Mouse (Mus musculus) forebrain, embryonic 12.5 days (tissue): ENCODE results near the gene Fam161a. TPM values are rescaled to one million over a fixed set of nuclear protein-coding genes. Genes with fewer than 3 reads are reported as not detected.

ENCODE experiments used
- ATAC-seq: fragments of 200-750 bp; cut with Nextera tagmentation; 2 replicates; pipeline ENCODE4 v1.8.0; 2017; ENCODE audit warnings: moderate TSS enrichment; ENCODE audit not compliant: low FRiP score
- H3K27ac ChIP-seq: fragments of 300-500 bp; sonication (generic); 2 replicates; pipeline ENCODE4 v1.5.1; 2016; ENCODE audit warnings: mild to moderate bottlenecking
- H3K27me3 ChIP-seq: fragments of 300-500 bp; sonication (generic); 2 replicates; pipeline ENCODE4 v1.6.1; 2016; ENCODE audit warnings: mild to moderate bottlenecking
- H3K36me3 ChIP-seq: fragments of 300-500 bp; sonication (generic); replicated peaks from 2 replicates; pipeline ENCODE4 v1.6.1; 2016; ENCODE audit warnings: mild to moderate bottlenecking
- H3K4me1 ChIP-seq: fragments of 300-500 bp; sonication (generic); 2 replicates; pipeline ENCODE4 v1.6.1; 2016
- H3K4me2 ChIP-seq: fragments of 300-500 bp; sonication (generic); 2 replicates; pipeline ENCODE4 v1.6.1; 2016; ENCODE audit warnings: mild to moderate bottlenecking, moderate library complexity
- H3K4me3 ChIP-seq: fragments of 300-500 bp; sonication (generic); replicated peaks from 2 replicates; pipeline ENCODE4 v1.5.1; 2016; ENCODE audit warnings: mild to moderate bottlenecking
- H3K9ac ChIP-seq: fragments of 300-500 bp; sonication (generic); 2 replicates; pipeline ENCODE4 v1.6.1; 2016; ENCODE audit warnings: mild to moderate bottlenecking
- H3K9me3 ChIP-seq: fragments of 300-500 bp; sonication (generic); 2 replicates; pipeline ENCODE4 v1.6.1; 2016
- WGBS: fragments of 180-500 bp; shearing (Covaris S2); methylation state at CpG from one replicate; pipeline ENCODE4 v1.1.7; 2016; 5-methylcytosine and 5-hydroxymethylcytosine counted together
- polyA plus RNA-seq: library from polyadenylated mRNA; unstranded; fragments of >200 nt; fragmentation: Nextera tagmentation; extraction: Ambion mirVana; gene quantifications from 2 replicates; pipeline ENCODE4 v1.2.1, GENCODE M21; 2016

Fam161a gene
- polyA plus RNA-seq, 1 experiment from 2014 or later, result 2.8 TPM

GRCm38 (mm10) chr11:22995461-22995860 lies 11.9 kb upstream of the Fam161a start:
- no peak for ATAC-seq
- H3K27ac ChIP-seq, result no peak overlapping the region
- H3K27me3 ChIP-seq, result no peaks in the 10 kb centered on the region
- peaks cover 61% of the 10 kb centered on the region for H3K36me3 ChIP-seq
- no peak overlapping the region for H3K4me2 ChIP-seq
- H3K9me3 ChIP-seq, result no peaks in the 10 kb centered on the region
- 95% methylated on average over 4 of the region's 4 CpGs for WGBS
- no peak overlapping the region for H3K9ac ChIP-seq
- H3K4me3 ChIP-seq, result no peak overlapping the region
- H3K4me1 ChIP-seq, result peaks cover 11% of the 10 kb centered on the region

DNA sequence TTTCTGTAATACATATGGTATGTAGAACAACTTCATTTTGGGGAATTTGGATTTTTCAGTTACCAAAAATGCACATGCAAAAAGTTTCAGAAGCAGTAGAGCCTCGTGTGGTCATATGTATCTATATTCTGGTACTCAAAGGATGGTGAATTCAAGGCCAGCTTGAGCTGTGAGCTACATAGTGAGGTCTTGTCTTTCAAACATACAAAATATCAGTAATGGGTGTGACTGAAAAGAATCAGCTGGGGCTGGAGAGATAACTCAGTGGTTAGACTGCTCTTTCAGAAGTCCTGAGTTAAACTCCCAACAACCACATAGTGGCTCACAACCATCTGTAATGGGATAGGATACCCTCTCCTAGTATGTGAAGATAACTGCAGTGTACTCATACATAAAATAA lies 9.0 kb upstream of the Fam161a start:
- H3K4me1 ChIP-seq, result no peaks in the 10 kb centered on the region
- no peak overlapping the region for H3K4me3 ChIP-seq
- H3K4me2 ChIP-seq, result no peak overlapping the region
- H3K27ac ChIP-seq, result no peak overlapping the region
- no peaks in the 10 kb centered on the region for H3K27me3 ChIP-seq
- no peak overlapping the region for H3K9ac ChIP-seq
- WGBS, result 87% methylated on average over 1 of the region's 1 CpGs
- no peaks in the 10 kb centered on the region for H3K9me3 ChIP-seq
- H3K36me3 ChIP-seq, result peaks cover 82% of the 10 kb centered on the region
- ATAC-seq, result no peak

DNA sequence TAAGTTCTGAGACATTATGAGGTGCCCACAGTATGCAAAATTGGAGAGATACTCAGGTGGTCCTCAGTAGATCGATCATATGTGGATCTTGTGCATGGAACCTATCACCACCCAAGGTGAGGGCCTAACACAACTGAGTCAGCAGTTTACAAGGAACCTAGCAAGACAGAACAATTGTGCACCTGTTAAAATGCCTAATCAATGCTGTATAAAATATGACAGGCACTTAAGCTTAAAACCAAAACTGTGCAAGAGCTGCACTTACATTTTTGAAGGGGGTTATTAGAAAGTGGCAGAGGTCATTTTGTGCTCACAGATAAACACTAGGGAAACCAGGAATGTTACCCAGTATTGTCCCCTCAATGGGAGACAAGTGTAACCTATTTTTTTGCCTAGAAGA lies 2.1 kb upstream of the Fam161a start:
- H3K36me3 ChIP-seq, result peaks cover 42% of the 10 kb centered on the region
- H3K4me1 ChIP-seq, result peaks cover 4% of the 10 kb centered on the region
- H3K4me2 ChIP-seq, result no peak overlapping the region
- no peaks in the 10 kb centered on the region for H3K27me3 ChIP-seq
- no peak overlapping the region for H3K27ac ChIP-seq
- H3K9ac ChIP-seq, result no peak overlapping the region
- no peaks in the 10 kb centered on the region for H3K9me3 ChIP-seq
- WGBS, result 88% methylated on average over 1 of the region's 1 CpGs
- ATAC-seq, result no peak
- no peak overlapping the region for H3K4me3 ChIP-seq

- H3K27ac ChIP-seq, result peak overlapping the region; percentile 89
- no peaks in the 10 kb centered on the region; the same call in 1 of the 2 replicates for H3K27me3 ChIP-seq
- peak overlapping the region; percentile 58 for H3K4me3 ChIP-seq
- no peak overlapping the region for H3K9ac ChIP-seq
- H3K9me3 ChIP-seq, result no peaks in the 10 kb centered on the region
- ATAC-seq, result no peak
- peaks cover 27% of the 10 kb centered on the region for H3K36me3 ChIP-seq
- peaks cover 4% of the 10 kb centered on the region for H3K4me1 ChIP-seq
- WGBS, result 5% methylated on average over 6 of the region's 6 CpGs
- peak overlapping the region; percentile 75 for H3K4me2 ChIP-seq
These were observed 208 bp upstream of the Fam161a start for GRCm38 (mm10) chr11:23007166-23007480.

DNA sequence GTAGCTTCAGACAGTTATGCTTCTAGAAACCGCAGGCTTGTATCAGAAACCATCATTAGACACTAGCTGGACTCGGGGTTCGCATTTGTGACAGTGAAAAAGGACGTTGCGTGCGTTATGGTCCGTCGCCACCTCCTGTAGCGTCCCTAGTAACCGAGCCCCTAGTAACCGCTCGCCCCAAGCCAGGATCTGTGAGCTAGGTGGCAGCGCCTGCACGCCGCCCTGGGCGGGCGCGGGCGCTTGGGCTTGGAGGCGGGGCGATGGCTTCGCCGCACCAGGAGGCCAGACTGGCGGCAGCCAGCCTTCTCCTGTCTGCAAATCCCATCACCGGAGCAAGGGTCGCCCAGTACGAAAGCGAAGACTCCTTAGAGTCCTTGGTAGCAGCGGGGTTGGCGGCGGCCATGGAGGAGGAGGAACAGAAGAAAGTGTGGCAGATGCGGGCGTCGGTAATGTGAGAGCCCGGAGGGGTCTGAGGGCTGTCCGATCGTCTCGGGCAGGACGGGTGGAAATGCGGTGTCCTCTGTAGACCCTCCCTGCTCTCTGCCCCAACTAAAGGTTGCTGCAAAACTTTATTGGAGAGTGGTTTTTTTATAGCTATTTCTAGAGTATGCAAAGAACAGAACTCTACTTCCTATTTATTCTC lies 971 bp downstream of the Fam161a start:
- H3K9ac ChIP-seq, result peak overlapping the region; percentile 78
- ATAC-seq, result peak; percentile 95
- WGBS, result under 1% methylated on average over 40 of the region's 40 CpGs
- no peaks in the 10 kb centered on the region for H3K9me3 ChIP-seq
- H3K27me3 ChIP-seq, result no peaks in the 10 kb centered on the region; the same call in 1 of the 2 replicates
- peaks cover 4% of the 10 kb centered on the region for H3K4me1 ChIP-seq
- H3K36me3 ChIP-seq, result peaks cover 19% of the 10 kb centered on the region
- peak overlapping the region; percentile 58 for H3K4me3 ChIP-seq
- H3K27ac ChIP-seq, result peak overlapping the region; percentile 89
- peak overlapping the region; percentile 75 for H3K4me2 ChIP-seq

DNA sequence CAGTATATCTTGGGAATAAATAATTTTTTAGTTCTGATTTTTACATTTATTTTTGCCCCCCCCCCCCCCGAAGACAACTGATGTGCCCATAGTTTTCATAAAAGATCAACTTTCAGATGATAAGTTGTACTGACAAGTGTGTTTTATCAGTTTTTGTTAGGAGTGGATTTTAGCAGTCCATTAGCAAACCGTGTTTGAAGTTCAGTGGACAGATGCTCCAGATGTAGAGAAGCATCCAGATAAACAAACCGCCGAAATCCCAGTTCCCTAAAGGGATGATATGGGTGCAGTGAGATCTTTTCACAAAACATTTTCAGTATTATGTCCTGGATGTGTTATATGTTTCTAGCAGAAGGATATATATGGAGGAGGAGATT lies 1.5 kb downstream of the Fam161a start:
- Histone ChIP-seq H3K27ac (no peak overlapping the region), H3K9ac (no peak overlapping the region), H3K36me3 (peaks cover 14% of the 10 kb centered on the region), H3K4me1 (peaks cover 4% of the 10 kb centered on the region), H3K4me3 (peak overlapping the region; percentile 58), H3K27me3 (no peaks in the 10 kb centered on the region; the same call in 1 of the 2 replicates), H3K9me3 (no peaks in the 10 kb centered on the region), H3K4me2 (peak overlapping the region; percentile 75)
- no peak for ATAC-seq
- WGBS, result 43% methylated on average over 4 of the region's 4 CpGs

DNA sequence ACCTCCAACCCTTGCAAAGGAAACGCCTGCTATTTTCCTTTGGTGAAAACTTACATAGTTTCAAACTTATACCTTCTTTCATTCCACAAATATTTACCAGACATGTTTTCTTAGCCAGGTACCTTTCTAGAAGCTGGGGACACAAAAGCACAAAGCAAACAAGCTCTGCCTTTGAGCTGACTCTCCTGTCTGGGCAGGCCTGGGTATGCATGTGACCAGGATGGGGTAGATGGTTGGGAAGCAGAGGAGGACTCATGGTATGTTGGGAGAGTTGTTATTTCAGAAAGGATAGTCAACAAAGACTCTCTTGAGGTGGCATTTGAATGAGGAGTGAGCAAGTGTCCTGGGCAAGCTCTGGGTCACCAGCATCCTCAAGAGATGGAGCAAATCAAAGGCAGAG lies 5.8 kb downstream of the Fam161a start:
- Histone ChIP-seq H3K4me3 (no peak overlapping the region), H3K27ac (no peak overlapping the region), H3K36me3 (no peaks in the 10 kb centered on the region), H3K4me1 (no peaks in the 10 kb centered on the region), H3K27me3 (no peaks in the 10 kb centered on the region; the same call in 1 of the 2 replicates), H3K9me3 (no peaks in the 10 kb centered on the region), H3K4me2 (no peak overlapping the region), H3K9ac (no peak overlapping the region)
- ATAC-seq, result no peak
- WGBS, result 81% methylated on average over 1 of the region's 1 CpGs

DNA sequence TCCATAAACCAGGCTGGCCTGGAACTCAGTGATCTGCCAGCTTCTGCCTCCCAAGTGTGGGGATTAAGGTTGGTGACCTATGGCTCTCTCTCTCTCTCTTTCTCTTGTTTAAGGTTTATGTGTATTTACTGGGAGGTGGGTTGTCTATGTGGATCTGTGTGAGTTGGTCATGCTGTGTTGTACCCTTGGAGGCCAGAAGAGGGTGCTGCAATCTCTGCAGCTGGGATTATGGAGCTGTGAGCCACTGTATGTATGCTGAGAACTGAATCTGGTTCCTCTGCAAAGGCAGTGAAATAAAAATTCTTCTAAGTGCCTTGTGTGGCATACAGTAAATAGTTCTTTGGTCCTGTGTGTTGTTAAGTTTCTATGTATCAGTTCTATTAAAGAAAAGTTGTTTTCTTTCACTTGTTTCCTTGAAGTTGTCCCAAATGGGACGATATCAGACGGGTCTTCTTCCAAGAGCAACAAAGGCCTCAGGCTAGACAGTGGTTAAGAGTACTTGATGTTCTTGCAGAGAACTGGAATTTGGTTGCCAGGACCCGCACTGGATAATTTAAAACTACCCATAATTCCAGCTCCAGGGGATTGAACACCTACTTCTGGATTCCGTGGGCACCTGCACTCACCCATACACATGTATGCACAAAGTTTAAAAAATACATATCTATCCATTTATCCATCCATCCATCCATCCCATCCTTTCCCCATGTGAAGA lies 6.4 kb downstream of the Fam161a start:
- no peaks in the 10 kb centered on the region for H3K36me3 ChIP-seq
- 86% methylated on average over 4 of the region's 4 CpGs for WGBS

GRCm38 (mm10) chr11:23014996-23015395 lies 7.7 kb downstream of the Fam161a start:
- Histone ChIP-seq H3K4me2 (no peak overlapping the region), H3K36me3 (no peaks in the 10 kb centered on the region), H3K9me3 (no peaks in the 10 kb centered on the region), H3K27ac (no peak overlapping the region), H3K4me1 (no peaks in the 10 kb centered on the region), H3K27me3 (no peaks in the 10 kb centered on the region; the same call in 1 of the 2 replicates), H3K9ac (no peak overlapping the region), H3K4me3 (no peak overlapping the region)
- no peak for ATAC-seq
- 76% methylated on average over 6 of the region's 6 CpGs for WGBS

More for the DNA sequence above, 6.4 kb downstream of the Fam161a start:
- Histone ChIP-seq H3K4me1 (no peaks in the 10 kb centered on the region), H3K4me2 (no peak overlapping the region), H3K27ac (no peak overlapping the region), H3K9ac (no peak overlapping the region), H3K9me3 (no peaks in the 10 kb centered on the region), H3K4me3 (no peak overlapping the region), H3K27me3 (no peaks in the 10 kb centered on the region; the same call in 1 of the 2 replicates)
- no peak for ATAC-seq

DNA sequence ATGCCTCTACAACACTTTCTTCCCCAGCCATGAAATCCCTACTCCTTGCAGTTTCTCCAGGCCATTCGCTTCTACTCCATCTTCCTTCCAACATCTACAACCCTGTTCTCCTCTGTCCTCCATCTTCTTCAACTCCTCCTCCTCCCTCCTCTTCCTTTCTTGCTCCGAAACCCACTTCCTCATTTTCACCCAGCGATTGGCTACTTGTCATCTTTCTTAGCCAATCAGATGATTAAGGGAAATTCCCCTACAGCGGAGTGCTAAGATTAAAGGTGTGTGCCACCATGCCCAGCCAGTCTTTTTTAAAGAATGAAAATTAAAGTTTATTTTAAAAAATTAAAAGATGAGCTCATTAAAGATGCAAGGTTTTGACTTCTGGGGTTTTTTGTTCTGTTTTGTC lies 10.6 kb downstream of the Fam161a start:
- Histone ChIP-seq H3K4me1 (no peaks in the 10 kb centered on the region), H3K27ac (no peak overlapping the region), H3K27me3 (no peaks in the 10 kb centered on the region), H3K9me3 (no peaks in the 10 kb centered on the region), H3K4me2 (no peak overlapping the region), H3K4me3 (no peak overlapping the region), H3K36me3 (no peaks in the 10 kb centered on the region), H3K9ac (no peak overlapping the region)
- no peak for ATAC-seq
- 96% methylated on average over 4 of the region's 4 CpGs for WGBS

GRCm38 (mm10) chr11:23020116-23020770 lies 12.9 kb downstream of the Fam161a start:
- no peak overlapping the region for H3K4me3 ChIP-seq
- WGBS, result 69% methylated on average over 24 of the region's 24 CpGs

GRCm38 (mm10) chr11:23020841-23021240 lies 13.5 kb downstream of the Fam161a start:
- ATAC-seq, result no peak
- Histone ChIP-seq H3K27ac (no peak overlapping the region), H3K36me3 (no peaks in the 10 kb centered on the region), H3K4me3 (no peak overlapping the region), H3K9me3 (no peaks in the 10 kb centered on the region), H3K4me2 (no peak overlapping the region), H3K4me1 (no peaks in the 10 kb centered on the region), H3K9ac (no peak overlapping the region), H3K27me3 (no peaks in the 10 kb centered on the region)
- 93% methylated on average over 14 of the region's 14 CpGs for WGBS

More at GRCm38 (mm10) chr11:23020116-23020770, 12.9 kb downstream of the Fam161a start:
- H3K27ac ChIP-seq, result no peak overlapping the region
- no peaks in the 10 kb centered on the region for H3K9me3 ChIP-seq
- H3K4me1 ChIP-seq, result no peaks in the 10 kb centered on the region
- ATAC-seq, result no peak
- no peaks in the 10 kb centered on the region for H3K27me3 ChIP-seq
- no peak overlapping the region for H3K4me2 ChIP-seq
- H3K9ac ChIP-seq, result no peak overlapping the region
- no peaks in the 10 kb centered on the region for H3K36me3 ChIP-seq
